Mouse (Mus musculus): Measurements from ENCODE around the gene Epha1. TPM values are rescaled to one million over a fixed set of nuclear protein-coding genes. Genes with fewer than 3 reads are reported as not detected.

Gene Epha1
- polyA plus RNA-seq, 1 experiment from 2014 or later, result 9.4 TPM

DNA sequence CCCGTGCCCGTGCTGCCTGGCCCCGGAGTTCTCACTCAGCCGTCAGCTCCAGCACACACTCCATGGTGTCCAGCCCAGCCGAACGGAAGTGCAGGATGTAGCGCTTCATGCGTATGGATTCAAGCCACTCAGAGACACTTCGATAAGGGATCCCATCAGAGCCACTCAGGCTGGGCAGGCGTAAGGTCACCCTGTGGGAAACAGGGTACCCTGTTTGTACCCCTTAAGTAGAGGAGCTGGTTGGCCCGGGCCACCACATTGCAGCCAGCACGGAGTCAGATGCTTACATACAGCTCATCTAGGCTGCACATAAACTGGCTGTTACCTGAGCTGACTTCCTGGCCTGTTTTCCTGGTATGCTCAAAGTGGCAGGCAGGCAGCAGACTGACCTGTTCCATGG is 14.2 kb downstream of the Epha1 start:
- no peak for ATAC-seq (ENCODE audit: low FRiP score, low read depth)
- peaks cover 18% of the 10 kb centered on the region for H3K4me1 ChIP-seq
- H3K27ac ChIP-seq, result no peak overlapping the region
- no peaks in the 10 kb centered on the region for H3K9me3 ChIP-seq
- no peak overlapping the region for H3K9ac ChIP-seq
- no peaks in the 10 kb centered on the region for H3K27me3 ChIP-seq
- H3K36me3 ChIP-seq, result peaks cover 75% of the 10 kb centered on the region
- no peak overlapping the region for H3K4me2 ChIP-seq (replicated peaks)
- WGBS, result 89% methylated on average over 12 of the region's 12 CpGs
- no peak overlapping the region for H3K4me3 ChIP-seq

- Histone ChIP-seq H3K4me2 (replicated peaks) (no peak overlapping the region), H3K36me3 (peaks cover 80% of the 10 kb centered on the region), H3K4me1 (peaks cover 28% of the 10 kb centered on the region), H3K4me3 (no peak overlapping the region), H3K9ac (no peak overlapping the region), H3K9me3 (no peaks in the 10 kb centered on the region), H3K27ac (no peak overlapping the region), H3K27me3 (no peaks in the 10 kb centered on the region)
- WGBS, result 63% methylated on average over 6 of the region's 6 CpGs
- ATAC-seq (ENCODE audit: low FRiP score, low read depth), result no peak
Observed at GRCm38 (mm10) chr6:42357901-42358300, 15.2 kb downstream of the Epha1 start.

DNA sequence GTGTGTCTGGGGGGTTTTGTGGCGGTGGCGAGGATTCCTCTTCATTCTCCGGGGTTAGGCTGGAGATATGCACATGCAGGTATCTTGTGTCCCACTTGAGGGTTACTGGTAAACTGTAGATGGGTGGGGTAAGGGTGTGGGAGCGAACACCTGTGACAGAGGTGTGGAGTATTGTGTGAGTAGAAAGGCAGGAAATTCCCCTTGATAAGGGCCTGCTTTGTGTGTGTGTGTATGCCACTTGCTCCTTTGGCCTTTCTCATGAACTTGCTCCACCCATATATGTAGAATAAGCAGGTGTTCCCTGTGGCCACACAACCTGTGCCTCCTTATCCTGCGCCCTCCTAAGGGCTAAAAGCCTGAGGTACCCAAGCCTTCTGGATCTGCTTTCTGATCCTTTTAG is 16.2 kb downstream of the Epha1 start:
- WGBS, result 94% methylated on average over 5 of the region's 5 CpGs
- Histone ChIP-seq H3K4me3 (no peak overlapping the region), H3K4me1 (peaks cover 38% of the 10 kb centered on the region), H3K36me3 (peaks cover 90% of the 10 kb centered on the region), H3K9me3 (no peaks in the 10 kb centered on the region), H3K27me3 (no peaks in the 10 kb centered on the region), H3K27ac (no peak overlapping the region), H3K9ac (no peak overlapping the region), H3K4me2 (replicated peaks) (no peak overlapping the region)
- ATAC-seq (ENCODE audit: low FRiP score, low read depth), result no peak

GRCm38 (mm10) chr6:42355794-42356600 is 17.1 kb downstream of the Epha1 start:
- no peak overlapping the region for H3K4me2 ChIP-seq (replicated peaks)
- no peak overlapping the region for H3K27ac ChIP-seq
- no peaks in the 10 kb centered on the region for H3K27me3 ChIP-seq
- H3K4me1 ChIP-seq, result peaks cover 47% of the 10 kb centered on the region
- H3K9ac ChIP-seq, result no peak overlapping the region
- ATAC-seq (ENCODE audit: low FRiP score, low read depth), result no peak
- H3K36me3 ChIP-seq, result peaks cover 90% of the 10 kb centered on the region
- H3K4me3 ChIP-seq, result no peak overlapping the region
- H3K9me3 ChIP-seq, result no peaks in the 10 kb centered on the region
- 88% methylated on average over 13 of the region's 13 CpGs for WGBS

- WGBS, result 88% methylated on average over 6 of the region's 6 CpGs
- Histone ChIP-seq H3K27ac (no peak overlapping the region), H3K9me3 (no peaks in the 10 kb centered on the region), H3K27me3 (no peaks in the 10 kb centered on the region), H3K4me2 (replicated peaks) (no peak overlapping the region), H3K4me3 (no peak overlapping the region), H3K9ac (no peak overlapping the region), H3K4me1 (peaks cover 50% of the 10 kb centered on the region), H3K36me3 (peaks cover 83% of the 10 kb centered on the region)
- no peak for ATAC-seq (ENCODE audit: low FRiP score, low read depth)
Observed at GRCm38 (mm10) chr6:42355366-42355765, 17.7 kb downstream of the Epha1 start.

DNA sequence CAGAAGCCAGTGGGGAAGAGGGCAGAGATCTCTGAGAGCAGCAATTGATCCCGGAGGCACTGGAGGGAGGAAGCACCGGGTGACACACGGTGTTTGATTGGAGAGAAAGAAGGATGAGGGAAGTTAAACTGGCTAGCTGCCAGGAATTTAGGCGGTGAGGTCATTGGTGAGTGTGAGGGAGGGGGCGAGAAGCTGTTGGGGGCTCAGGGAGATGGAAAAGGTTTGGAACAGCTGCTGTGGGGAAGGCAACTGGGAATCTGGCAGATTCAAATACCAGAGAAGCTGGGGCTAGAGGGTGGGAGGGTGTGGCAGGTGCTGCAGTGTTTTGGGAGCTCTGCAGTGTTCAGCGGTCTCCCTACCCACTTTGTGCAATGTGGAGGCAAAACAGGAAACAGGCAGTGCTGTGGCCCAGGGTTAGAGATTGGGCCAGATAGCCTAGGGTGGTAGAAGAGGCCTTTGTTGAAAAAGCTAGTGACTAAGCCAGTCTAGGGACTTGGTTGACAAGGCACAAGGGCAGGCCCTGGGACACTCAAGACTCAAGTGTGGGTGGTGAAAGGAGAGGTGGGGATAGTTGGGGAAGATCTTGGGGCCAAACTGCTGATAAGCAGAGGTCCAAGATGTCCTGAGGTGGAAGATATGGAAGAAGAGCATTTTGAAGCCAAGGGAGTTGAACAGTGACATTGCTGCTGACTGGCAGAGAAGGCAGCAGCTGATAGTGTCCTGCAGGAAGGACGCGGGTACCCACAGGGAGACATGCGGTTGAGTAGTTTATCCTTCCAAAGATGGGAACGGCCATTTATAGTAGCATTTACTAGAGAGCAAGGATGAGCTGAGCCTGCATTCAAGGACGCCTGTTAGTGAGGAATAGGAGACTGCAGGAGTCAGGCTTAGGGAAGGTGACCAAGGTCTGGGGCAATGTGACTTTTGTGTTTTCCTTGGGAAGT is 18.7 kb downstream of the Epha1 start:
- Histone ChIP-seq H3K4me3 (peak overlapping the region; percentile 14), H3K27me3 (no peaks in the 10 kb centered on the region), H3K9ac (no peak overlapping the region), H3K4me2 (replicated peaks) (peak overlapping the region; percentile 88), H3K9me3 (no peaks in the 10 kb centered on the region), H3K4me1 (peaks cover 50% of the 10 kb centered on the region), H3K27ac (0 out of 2 replicates have a peak overlapping the region, but pooled peaks have one; percentile 33), H3K36me3 (peaks cover 73% of the 10 kb centered on the region)
- peak; percentile 8; the same call in 1 of the 2 replicates for ATAC-seq (ENCODE audit: low FRiP score, low read depth)
- 56% methylated on average over 11 of the region's 11 CpGs for WGBS

GRCm38 (mm10) chr6:42353180-42353579 is 19.9 kb downstream of the Epha1 start:
- peak overlapping the region; percentile 88 for H3K4me2 ChIP-seq (replicated peaks)
- no peak overlapping the region; the same call in 1 of the 2 replicates for H3K27ac ChIP-seq

DNA sequence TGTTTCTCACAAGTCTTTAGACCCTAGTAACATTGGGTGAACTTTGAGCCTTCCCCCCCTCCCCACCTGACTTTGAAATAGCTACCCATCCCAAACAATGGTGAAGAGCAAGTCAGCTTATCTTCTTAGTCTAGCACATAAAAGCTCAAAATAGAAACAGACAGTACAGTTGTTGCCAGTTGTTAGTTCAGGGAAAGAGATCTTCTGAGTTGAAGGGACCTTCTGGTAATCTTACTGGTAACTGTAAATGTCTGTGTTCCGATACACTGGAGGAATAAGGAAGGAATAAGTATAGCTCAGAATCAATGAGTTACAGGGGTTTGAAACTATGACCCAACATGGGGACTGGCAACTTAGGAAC is 20.6 kb downstream of the Epha1 start:
- Histone ChIP-seq H3K9me3 (no peaks in the 10 kb centered on the region), H3K4me1 (peaks cover 53% of the 10 kb centered on the region), H3K27ac (no peak overlapping the region; the same call in 1 of the 2 replicates), H3K4me2 (replicated peaks) (peak overlapping the region; percentile 88), H3K27me3 (no peaks in the 10 kb centered on the region), H3K4me3 (peak overlapping the region; percentile 80; the same call in 1 of the 2 replicates), H3K9ac (no peak overlapping the region; the same call in 1 of the 2 replicates), H3K36me3 (peaks cover 54% of the 10 kb centered on the region)
- no peak for ATAC-seq (ENCODE audit: low FRiP score, low read depth)
- 95% methylated on average over 1 of the region's 1 CpGs for WGBS

More at GRCm38 (mm10) chr6:42353180-42353579, 19.9 kb downstream of the Epha1 start:
- Histone ChIP-seq H3K4me3 (peak overlapping the region; percentile 0; the same call in 1 of the 2 replicates), H3K36me3 (peaks cover 61% of the 10 kb centered on the region), H3K4me1 (peaks cover 51% of the 10 kb centered on the region), H3K9me3 (no peaks in the 10 kb centered on the region), H3K27me3 (no peaks in the 10 kb centered on the region), H3K9ac (peak overlapping the region; percentile 26; the same call in 1 of the 2 replicates)
- whole genome bisulfite sequencing, result 71% methylated on average over 8 of the region's 8 CpGs
- no peak for ATAC-seq (ENCODE audit: low FRiP score, low read depth)

GRCm38 (mm10) chr6:42351776-42352485 is 21.1 kb downstream of the Epha1 start:
- Histone ChIP-seq H3K9ac (no peak overlapping the region; the same call in 1 of the 2 replicates), H3K4me3 (peak overlapping the region; percentile 80), H3K4me2 (replicated peaks) (peak overlapping the region; percentile 88), H3K36me3 (peaks cover 49% of the 10 kb centered on the region), H3K27me3 (no peaks in the 10 kb centered on the region), H3K27ac (no peak overlapping the region), H3K4me1 (peaks cover 53% of the 10 kb centered on the region), H3K9me3 (no peaks in the 10 kb centered on the region)
- WGBS, result 78% methylated on average over 7 of the region's 7 CpGs
- ATAC-seq (ENCODE audit: low FRiP score, low read depth), result no peak

DNA sequence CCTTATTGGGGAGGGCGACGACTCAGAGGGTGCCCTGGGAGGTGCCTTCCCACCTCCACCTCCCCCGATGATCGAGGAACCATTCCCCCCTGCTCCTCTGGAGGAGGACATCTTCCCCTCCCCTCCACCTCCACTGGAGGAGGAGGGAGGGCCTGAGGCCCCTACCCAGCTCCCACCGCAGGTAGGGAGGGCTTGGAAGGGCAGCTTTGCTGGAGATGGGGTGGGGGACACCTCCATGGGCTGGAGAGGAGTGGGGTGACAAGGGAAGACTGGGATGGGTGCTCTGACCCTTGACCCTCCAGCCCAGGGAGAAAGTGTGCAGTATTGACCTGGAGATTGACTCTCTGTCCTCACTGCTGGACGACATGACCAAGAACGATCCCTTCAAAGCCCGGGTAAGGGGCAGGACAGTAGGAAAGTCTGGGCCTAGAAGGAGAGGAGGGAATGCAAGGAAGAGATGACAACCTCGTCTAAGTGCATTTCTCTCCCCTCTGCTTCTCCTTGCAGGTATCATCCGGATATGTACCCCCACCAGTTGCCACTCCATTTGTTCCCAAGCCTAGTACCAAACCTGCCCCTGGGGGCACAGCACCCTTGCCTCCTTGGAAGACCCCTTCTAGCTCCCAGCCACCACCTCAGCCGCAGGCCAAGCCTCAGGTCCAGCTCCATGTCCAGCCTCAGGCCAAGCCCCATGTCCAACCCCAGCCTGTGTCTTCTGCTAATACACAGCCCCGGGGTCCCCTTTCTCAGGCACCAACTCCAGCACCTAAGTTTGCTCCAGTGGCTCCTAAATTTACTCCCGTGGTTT is 21.9 kb downstream of the Epha1 start:
- peak overlapping the region; percentile 80 for H3K4me3 ChIP-seq
- no peaks in the 10 kb centered on the region for H3K9me3 ChIP-seq
- peaks cover 41% of the 10 kb centered on the region for H3K36me3 ChIP-seq
- H3K9ac ChIP-seq, result peak overlapping the region; percentile 89
- H3K4me1 ChIP-seq, result peaks cover 53% of the 10 kb centered on the region
- H3K27me3 ChIP-seq, result no peaks in the 10 kb centered on the region
- H3K4me2 ChIP-seq (replicated peaks), result peak overlapping the region; percentile 88
- 38% methylated on average over 13 of the region's 13 CpGs for WGBS
- H3K27ac ChIP-seq, result peak overlapping the region; percentile 96; the same call in 1 of the 2 replicates
- no peak for ATAC-seq (ENCODE audit: low FRiP score, low read depth)

Data from limb, embryonic 13.5 days (tissue).